Mouse (Mus musculus) embryonic fibroblast, embryonic 13.5 days (primary cell): Measurements from ENCODE around the gene Sebox.

Experiments used
- CTCF ChIP-seq: IDR thresholded peaks from 2 replicates; pipeline ENCODE4 v1.5.1; 2011; ENCODE audit warnings: mild to moderate bottlenecking, control low read depth, low read length, moderate library complexity, borderline replicate concordance; ENCODE audit not compliant: insufficient read depth
- POLR2A ChIP-seq: IDR thresholded peaks from 2 replicates; pipeline ENCODE4 v1.6.1; 2011; ENCODE audit warnings: low read depth, mild to moderate bottlenecking, control low read depth, low read length, moderate library complexity

- TF ChIP-seq CTCF = no peak
- no peak for TF ChIP-seq POLR2A
Measured at GRCm38 (mm10) chr11:78475289-78475688, 28.0 kb upstream of the Sebox start.
